Comparison of ENCODE assay signal across 11 mouse cellular contexts in genomic region chr4:134548169-134548938, GRCm38 (mm10). TPM values are rescaled to one million over a fixed set of nuclear protein-coding genes. Genes with fewer than 3 reads are reported as not detected.
DNase-seq lines count a peak whose midpoint lies in the region; ATAC-seq lines count a peak whose summit lies in the region.
"Had no signal": no experiment of that assay in that cellular context is flagged by ENCODE, and none has a peak within 500 bp of the region (broad histone marks: within the 10 kb centered on the region; RNA-seq: fewer than 3 reads in every experiment).

No protein-coding gene starts in this region.

- H3K4me3 ChIP-seq in midbrain, embryonic 10.5 days = no peak overlapping the region
- H3K4me3 ChIP-seq in midbrain, embryonic 11.5 days (ENCODE audit: low read depth, low read length) = no peak overlapping the region
- no peak overlapping the region for H3K4me3 ChIP-seq in liver, embryonic 13.5 days (replicated peaks)
- no peak overlapping the region for H3K4me3 ChIP-seq in forebrain, embryonic 11.5 days (ENCODE audit: low read depth, low read length)
- H3K4me3 ChIP-seq: limb, embryonic 12.5 days had no signal

- no peak for ATAC-seq in midbrain, embryonic 11.5 days (ENCODE audit: low FRiP score)
- peak; percentile 29; the same call in 1 of the 2 replicates for ATAC-seq in liver, embryonic 13.5 days (ENCODE audit: low read depth)
- ATAC-seq in forebrain, embryonic 11.5 days (replicated peaks; ENCODE audit: low FRiP score) = no peak
- ATAC-seq: activated CD4-positive, CD25-positive, alpha-beta regulatory T cell, adult 4 months had no signal

- 0 out of 2 replicates have a peak overlapping the region, but pooled peaks have one; percentile 17 for H3K27ac ChIP-seq in midbrain, embryonic 10.5 days (replicated peaks)
- H3K27ac ChIP-seq in midbrain, embryonic 11.5 days (ENCODE audit: low read depth, low read length) = no peak overlapping the region
- H3K27ac ChIP-seq in liver, embryonic 13.5 days = peak overlapping the region; percentile 51; the same call in 1 of the 2 replicates
- no peak overlapping the region for H3K27ac ChIP-seq in forebrain, embryonic 11.5 days (ENCODE audit: low read depth, low read length)
- H3K27ac ChIP-seq: limb, embryonic 12.5 days had no signal

- no peaks in the 10 kb centered on the region for H3K27me3 ChIP-seq in midbrain, embryonic 10.5 days (ENCODE audit: low read depth, poor library complexity, severe bottlenecking)
- no peaks in the 10 kb centered on the region for H3K27me3 ChIP-seq in midbrain, embryonic 11.5 days (ENCODE audit: control insufficient read depth, insufficient read depth, low read length)
- peaks cover 14% of the 10 kb centered on the region for H3K27me3 ChIP-seq in liver, embryonic 13.5 days
- H3K27me3 ChIP-seq in splenic B cell, adult 2 months (ENCODE audit: control insufficient read depth, insufficient read depth, low read length, poor library complexity, severe bottlenecking) = no peaks in the 10 kb centered on the region
- no peaks in the 10 kb centered on the region for H3K27me3 ChIP-seq in forebrain, embryonic 11.5 days (ENCODE audit: control insufficient read depth, insufficient read depth, low read length)
- H3K27me3 ChIP-seq: limb, embryonic 12.5 days had no signal

- H3K4me2 ChIP-seq in midbrain, embryonic 11.5 days = no peak overlapping the region
- H3K4me2 ChIP-seq in liver, embryonic 13.5 days = 0 out of 2 replicates have a peak overlapping the region, but pooled peaks have one; percentile 3
- H3K4me2 ChIP-seq in forebrain, embryonic 11.5 days (ENCODE audit: low read depth, low read length, severe bottlenecking) = no peak overlapping the region
- H3K4me2 ChIP-seq: limb, embryonic 12.5 days had no signal

- 72% methylated on average over 18 of the region's 18 CpGs for WGBS in midbrain, embryonic 10.5 days
- 71% methylated on average over 18 of the region's 18 CpGs for WGBS in midbrain, embryonic 11.5 days
- WGBS in liver, embryonic 13.5 days (ENCODE audit: insufficient replicate concordance) = 39% methylated on average over 18 of the region's 18 CpGs
- 77% methylated on average over 18 of the region's 18 CpGs for WGBS in forebrain, embryonic 11.5 days

- peaks cover 75% of the 10 kb centered on the region for H3K36me3 ChIP-seq in midbrain, embryonic 10.5 days
- H3K36me3 ChIP-seq in midbrain, embryonic 11.5 days (ENCODE audit: control insufficient read depth, insufficient read depth, low read length) = peaks cover 16% of the 10 kb centered on the region
- H3K36me3 ChIP-seq in liver, embryonic 13.5 days = peaks cover 26% of the 10 kb centered on the region
- no peaks in the 10 kb centered on the region for H3K36me3 ChIP-seq in splenic B cell, adult 2 months (ENCODE audit: control insufficient read depth, insufficient read depth, low read length, poor library complexity, severe bottlenecking)
- peaks cover 9% of the 10 kb centered on the region for H3K36me3 ChIP-seq in forebrain, embryonic 11.5 days (ENCODE audit: control insufficient read depth, insufficient read depth, low read length)

- peaks cover 37% of the 10 kb centered on the region for H3K4me1 ChIP-seq in midbrain, embryonic 10.5 days
- peaks cover 12% of the 10 kb centered on the region for H3K4me1 ChIP-seq in midbrain, embryonic 11.5 days (ENCODE audit: control insufficient read depth, insufficient read depth, low read length)
- H3K4me1 ChIP-seq in liver, embryonic 13.5 days (replicated peaks) = peaks cover 42% of the 10 kb centered on the region
- H3K4me1 ChIP-seq in forebrain, embryonic 11.5 days (replicated peaks; ENCODE audit: control insufficient read depth, insufficient read depth, low read length) = peaks cover 8% of the 10 kb centered on the region

- no peak overlapping the region for H3K9ac ChIP-seq in midbrain, embryonic 11.5 days (ENCODE audit: low read length)
- 0 out of 2 replicates have a peak overlapping the region, but pooled peaks have one; percentile 14 for H3K9ac ChIP-seq in liver, embryonic 13.5 days
- H3K9ac ChIP-seq in forebrain, embryonic 11.5 days (ENCODE audit: low read length) = no peak overlapping the region
- H3K9ac ChIP-seq: limb, embryonic 12.5 days had no signal

- no peak for DNase-seq in midbrain, embryonic 10.5 days (ENCODE audit: low spot score)
- DNase-seq in midbrain, embryonic 11.5 days (ENCODE audit: low spot score, missing footprints) = no peak
- peak; percentile 42 for DNase-seq in gastrocnemius, postnatal 25 days
- DNase-seq in liver, embryonic 13.5 days = no peak
- peak; percentile 60 for DNase-seq in splenic B cell, adult 2 months (ENCODE audit: low read depth, low spot score)
- DNase-seq in layer of hippocampus, adult 9-11 months = no peak
- DNase-seq in thymus, postnatal 10 days (ENCODE audit: low spot score in 2 of 2) = no peak
- no peak for DNase-seq in forebrain, embryonic 11.5 days (ENCODE audit: low spot score)
- DNase-seq: right cerebral cortex, postnatal 14 days had no signal

- peaks cover 11% of the 10 kb centered on the region for H3K9me3 ChIP-seq in midbrain, embryonic 10.5 days (replicated peaks)
- peaks cover 6% of the 10 kb centered on the region; the same call in 1 of the 2 replicates for H3K9me3 ChIP-seq in midbrain, embryonic 11.5 days (ENCODE audit: control insufficient read depth, low read length)
- H3K9me3 ChIP-seq in liver, embryonic 13.5 days (replicated peaks) = peaks cover 6% of the 10 kb centered on the region
- H3K9me3 ChIP-seq in forebrain, embryonic 11.5 days (ENCODE audit: control insufficient read depth, low read length) = peaks cover 6% of the 10 kb centered on the region; the same call in 1 of the 2 replicates

RNA-seq across cellular contexts. Expression of gene Selenon, which starts 3.6 kb away (rescaled TPM):
- 8.4 and 8.6 TPM in 2 replicates for polyA plus RNA-seq in midbrain, embryonic 10.5 days (2016; fragmentation: Nextera tagmentation; extraction: Ambion mirVana)
- polyA plus RNA-seq in midbrain, embryonic 11.5 days (2014; fragmentation: Nextera tagmentation; extraction: Ambion mirVana) = 19.1 and 24.6 TPM in 2 replicates
- total RNA-seq in gastrocnemius, postnatal 25 days (2021) = 1 to 10 TPM; 6.5 to 7.2 TPM
- polyA plus RNA-seq in liver, embryonic 13.5 days (2015; fragmentation: Nextera tagmentation; extraction: Ambion mirVana) = 1.8 and 2.3 TPM in 2 replicates
- polyA plus RNA-seq in forebrain, embryonic 11.5 days (2014; fragmentation: Nextera tagmentation; extraction: Ambion mirVana) = 38.5 and 47.9 TPM in 2 replicates

RNA-seq across cellular contexts. Expression of gene Mtfr1l, which starts 13.2 kb away (rescaled TPM):
- 120 and 127 TPM in 2 replicates for polyA plus RNA-seq in midbrain, embryonic 10.5 days (2016; fragmentation: Nextera tagmentation; extraction: Ambion mirVana)
- polyA plus RNA-seq in midbrain, embryonic 11.5 days (2014; fragmentation: Nextera tagmentation; extraction: Ambion mirVana) = 132 and 140 TPM in 2 replicates
- total RNA-seq in gastrocnemius, postnatal 25 days (2021) = 100 to 1,000 TPM; 120 to 122 TPM
- polyA plus RNA-seq in liver, embryonic 13.5 days (2015; fragmentation: Nextera tagmentation; extraction: Ambion mirVana) = 53.7 and 59.2 TPM in 2 replicates
- polyA plus RNA-seq in forebrain, embryonic 11.5 days (2014; fragmentation: Nextera tagmentation; extraction: Ambion mirVana) = 132 and 135 TPM in 2 replicates

RNA-seq across cellular contexts. Expression of gene Aunip, which starts 37.6 kb away (rescaled TPM):
- 25.5 and 28.6 TPM in 2 replicates for polyA plus RNA-seq in midbrain, embryonic 10.5 days (2016; fragmentation: Nextera tagmentation; extraction: Ambion mirVana)
- polyA plus RNA-seq in midbrain, embryonic 11.5 days (2014; fragmentation: Nextera tagmentation; extraction: Ambion mirVana) = 7.8 and 7.9 TPM in 2 replicates
- total RNA-seq in gastrocnemius, postnatal 25 days (2021) = not detected
- polyA plus RNA-seq in liver, embryonic 13.5 days (2015; fragmentation: Nextera tagmentation; extraction: Ambion mirVana) = 25.4 and 30.6 TPM in 2 replicates
- 8.7 and 9.3 TPM in 2 replicates for polyA plus RNA-seq in forebrain, embryonic 11.5 days (2014; fragmentation: Nextera tagmentation; extraction: Ambion mirVana)

RNA-seq across cellular contexts. Expression of gene Paqr7, which starts 51.9 kb away (rescaled TPM):
- 3.5 and 3.6 TPM in 2 replicates for polyA plus RNA-seq in midbrain, embryonic 10.5 days (2016; fragmentation: Nextera tagmentation; extraction: Ambion mirVana)
- polyA plus RNA-seq in midbrain, embryonic 11.5 days (2014; fragmentation: Nextera tagmentation; extraction: Ambion mirVana) = 1.3 and 1.4 TPM in 2 replicates
- 1 to 10 TPM; 2.3 to 4.9 TPM for total RNA-seq in gastrocnemius, postnatal 25 days (2021)
- 6.5 and 7.4 TPM in 2 replicates for polyA plus RNA-seq in liver, embryonic 13.5 days (2015; fragmentation: Nextera tagmentation; extraction: Ambion mirVana)
- 1.3 and 1.5 TPM in 2 replicates for polyA plus RNA-seq in forebrain, embryonic 11.5 days (2014; fragmentation: Nextera tagmentation; extraction: Ambion mirVana)

Comparison
In these comparisons a context has a peak if more than half of its experiments do, and no peak if none do; other contexts are left out.
1. H3K27ac ChIP-seq: peak in midbrain, embryonic 10.5 days (single experiment) and liver, embryonic 13.5 days (single experiment); none in midbrain, embryonic 11.5 days (single experiment) and forebrain, embryonic 11.5 days (single experiment).
2. DNase-seq: peak in gastrocnemius, postnatal 25 days (single experiment) and splenic B cell, adult 2 months (single experiment); none in midbrain, embryonic 10.5 days (single experiment), midbrain, embryonic 11.5 days (single experiment), liver, embryonic 13.5 days (single experiment), layer of hippocampus, adult 9-11 months (single experiment), thymus, postnatal 10 days (0 of 2) and forebrain, embryonic 11.5 days (single experiment).